Mouse (Mus musculus) embryo, embryonic 10.5 days (tissue): ENCODE measurements around the gene Slit3.

Source experiments
- DNase-seq: peaks from one replicate; pipeline ENCODE4 v3.0.0-alpha.2; 2015; ENCODE audit warnings: low spot score

Gene Slit3

DNA sequence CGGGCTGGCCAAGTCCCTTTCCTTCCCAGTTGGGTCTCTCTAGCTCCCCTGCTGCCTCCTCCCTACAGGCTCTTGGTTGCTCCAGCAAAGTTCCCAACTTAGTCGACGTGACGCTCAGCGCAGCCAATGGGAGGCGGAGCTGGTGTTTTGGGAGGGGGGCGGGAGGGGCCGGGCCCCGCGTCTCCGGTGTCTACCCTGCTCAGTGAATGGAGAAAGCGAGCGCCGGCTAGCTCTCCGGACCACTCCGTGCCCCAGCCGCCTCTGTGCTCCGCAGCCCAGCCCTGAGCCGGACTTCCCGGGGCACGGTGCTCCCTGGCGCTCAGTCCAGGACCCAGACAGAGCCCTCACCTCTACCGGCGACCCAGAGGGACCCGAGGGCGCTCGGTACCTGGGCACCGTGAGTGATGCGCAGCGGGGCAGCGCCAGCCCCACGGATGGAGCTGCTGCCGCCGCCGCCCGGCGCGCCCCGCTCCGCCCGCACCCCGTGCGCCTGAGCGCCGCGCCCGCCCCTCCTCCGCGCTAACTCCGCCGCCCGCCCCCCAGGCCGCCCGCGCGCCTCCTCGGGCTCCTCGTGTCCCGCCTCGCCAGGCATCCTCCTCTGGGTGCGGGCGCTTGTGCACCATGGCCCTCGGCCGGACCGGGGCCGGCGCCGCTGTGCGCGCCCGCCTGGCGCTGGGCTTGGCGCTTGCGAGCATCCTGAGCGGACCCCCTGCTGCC lies at the start of gene Slit3:
Gene Slit3 (plus strand): TSS at position 331 of the 717 bp plus-strand sequence.
- DNase-seq: peak; percentile 87

DNA sequence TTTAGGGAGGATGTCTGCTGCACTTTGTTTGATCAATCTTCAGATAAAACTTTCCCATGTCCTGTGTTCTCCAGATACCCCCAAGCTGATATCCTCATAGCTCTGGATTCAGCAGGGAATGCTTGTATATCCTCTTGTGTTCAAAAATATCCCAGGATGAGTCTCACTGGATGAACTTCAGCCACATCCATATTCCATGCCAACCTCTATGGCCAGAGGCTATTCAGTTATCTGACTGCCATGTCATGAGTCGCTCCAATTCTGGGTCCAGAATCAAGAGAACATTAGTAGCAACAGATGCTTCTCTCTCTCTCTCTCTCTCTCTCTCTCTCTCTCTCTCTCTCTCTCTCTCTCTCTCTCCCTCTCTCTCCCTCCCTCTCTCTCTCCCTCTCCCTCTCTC lies 49.6 kb upstream of the Slit3 start:
- DNase-seq: no peak

DNA sequence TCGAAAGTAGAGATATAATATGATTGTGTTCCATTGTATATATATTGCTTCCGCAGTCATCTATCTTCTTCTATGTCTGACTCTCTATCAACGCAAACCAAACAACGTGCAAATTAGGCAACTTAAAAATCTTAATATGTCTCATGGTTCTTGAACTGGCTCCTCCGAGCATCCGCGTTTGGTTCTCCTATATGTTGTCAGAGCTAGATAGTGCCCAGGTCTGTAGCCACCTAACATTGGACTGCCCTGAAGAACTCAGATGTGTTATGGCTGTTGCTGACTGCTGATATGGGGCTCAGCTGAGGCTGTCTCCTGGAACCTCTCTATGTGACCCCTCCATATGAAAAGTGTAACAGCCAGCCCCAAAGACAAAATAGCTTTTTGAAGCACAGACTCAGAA lies 45.6 kb upstream of the Slit3 start:
- DNase-seq: no peak

DNA sequence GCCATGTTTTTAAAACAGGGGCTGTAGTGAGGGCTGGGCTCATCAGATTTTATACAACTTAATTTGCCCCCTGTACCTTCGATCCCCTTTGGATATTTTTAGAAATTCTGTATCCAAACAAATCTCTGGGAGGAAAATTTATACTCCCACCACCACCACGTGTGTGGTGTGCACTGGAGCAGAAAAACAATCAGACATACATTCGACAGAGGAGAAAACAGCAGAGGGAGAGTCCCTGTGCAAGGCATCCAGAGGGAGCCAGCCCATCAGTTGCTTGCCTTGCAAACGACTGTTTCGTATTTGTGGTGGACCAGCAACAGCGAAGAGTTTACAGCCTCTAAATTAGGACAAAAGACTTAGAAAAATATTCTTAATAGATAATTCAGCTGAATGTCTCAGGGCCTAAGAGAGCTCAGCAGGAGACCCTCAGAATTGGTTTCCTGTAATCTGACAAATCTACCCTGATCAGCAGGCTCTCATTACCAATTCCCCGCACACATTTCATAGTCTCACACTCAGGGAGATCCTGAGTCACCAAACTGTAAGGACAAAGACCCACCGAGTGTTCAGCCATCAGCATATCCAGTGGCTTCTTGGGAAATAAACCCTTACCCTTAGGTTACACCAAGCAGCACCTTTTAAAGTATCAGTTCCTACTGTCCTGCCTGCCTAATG lies 40.4 kb upstream of the Slit3 start:
- no peak for DNase-seq

GRCm38 (mm10) chr11:35082297-35082696 lies 38.7 kb upstream of the Slit3 start:
- DNase-seq: no peak

DNA sequence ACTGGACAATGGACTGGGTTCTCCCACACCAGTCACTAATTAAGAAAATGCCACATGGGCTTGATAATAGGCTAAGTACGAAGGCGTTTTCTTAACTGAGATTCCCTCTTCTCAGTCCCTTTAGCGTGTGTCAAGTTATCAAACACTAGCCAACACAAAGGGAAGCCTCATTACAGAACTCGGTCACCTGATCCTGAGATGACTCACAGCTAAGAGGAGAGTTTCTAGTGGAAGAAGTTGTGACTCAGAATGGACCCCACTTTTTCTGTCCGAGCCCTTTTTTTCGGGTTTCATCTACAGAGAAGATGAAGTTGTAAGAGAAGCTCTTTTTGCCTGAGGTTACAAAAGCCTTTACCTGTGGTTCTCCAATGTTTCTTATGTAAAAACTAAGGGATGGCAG lies 38.0 kb upstream of the Slit3 start:
- no peak for DNase-seq

- DNase-seq: no peak
Measured at GRCm38 (mm10) chr11:35085351-35085750, 35.7 kb upstream of the Slit3 start.

DNA sequence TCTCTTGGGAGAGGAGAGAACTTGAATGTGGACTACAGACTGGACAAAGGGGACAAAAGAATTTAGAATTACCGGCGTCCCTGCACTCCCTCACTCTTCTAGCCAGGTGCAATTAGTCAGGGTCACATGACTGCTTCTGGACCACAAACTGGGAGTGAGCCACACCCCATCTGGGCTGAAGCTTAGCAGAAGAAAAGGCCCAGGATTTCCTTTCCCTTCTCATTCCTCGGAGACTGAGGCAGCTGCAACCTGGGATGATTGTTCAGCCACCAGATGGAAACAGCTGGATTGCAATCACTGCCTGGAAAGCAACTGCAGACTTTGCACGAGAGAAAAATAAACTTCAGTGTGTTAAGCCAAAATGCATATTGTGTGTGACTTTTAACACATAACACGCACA lies 35.0 kb upstream of the Slit3 start:
- no peak for DNase-seq

- no peak for DNase-seq
Measured at GRCm38 (mm10) chr11:35087454-35087853, 33.6 kb upstream of the Slit3 start.

- DNase-seq: no peak
Measured at GRCm38 (mm10) chr11:35088136-35088535, 32.9 kb upstream of the Slit3 start.

GRCm38 (mm10) chr11:35090629-35091335 lies 30.2 kb upstream of the Slit3 start:
- DNase-seq: no peak

DNA sequence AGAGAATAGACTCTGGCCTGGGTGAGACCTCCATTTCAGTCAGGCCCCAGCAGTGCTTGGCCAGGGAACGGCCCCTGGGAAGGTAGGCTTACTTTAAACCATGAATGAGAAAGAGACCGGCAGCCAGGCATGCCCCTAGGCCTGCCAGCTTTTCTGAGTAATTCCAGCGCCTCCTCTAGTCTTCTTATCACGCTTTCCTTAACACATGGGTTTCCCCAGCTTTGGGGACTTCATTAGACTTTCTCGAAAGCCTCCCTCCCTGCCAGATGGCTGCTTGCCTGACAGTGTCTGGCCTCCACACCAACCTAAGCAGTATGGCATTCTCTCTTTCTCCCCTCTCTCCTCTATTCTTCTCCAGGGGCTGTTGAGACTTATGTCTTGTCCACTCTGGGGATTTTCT lies 24.5 kb upstream of the Slit3 start:
- DNase-seq: no peak

DNA sequence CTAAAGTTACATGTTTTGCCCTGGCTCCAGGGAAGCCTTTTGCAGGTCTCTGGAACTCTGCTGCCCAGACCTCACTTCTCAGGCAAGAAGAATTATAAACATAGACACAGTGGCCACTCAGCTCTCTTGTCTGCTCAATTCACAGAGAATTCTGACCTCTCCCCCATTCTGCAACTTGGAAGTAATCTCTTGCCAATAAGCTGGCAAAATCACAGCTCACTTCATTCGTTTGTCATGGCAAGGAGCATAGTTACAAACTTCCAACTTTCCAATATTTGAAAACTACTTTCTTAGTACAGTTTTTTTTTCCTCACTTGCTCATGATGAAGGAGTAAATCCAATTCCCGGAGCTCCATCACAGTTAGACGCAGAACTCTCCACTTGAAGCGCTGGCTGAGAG lies 11.2 kb upstream of the Slit3 start:
- no peak for DNase-seq

DNA sequence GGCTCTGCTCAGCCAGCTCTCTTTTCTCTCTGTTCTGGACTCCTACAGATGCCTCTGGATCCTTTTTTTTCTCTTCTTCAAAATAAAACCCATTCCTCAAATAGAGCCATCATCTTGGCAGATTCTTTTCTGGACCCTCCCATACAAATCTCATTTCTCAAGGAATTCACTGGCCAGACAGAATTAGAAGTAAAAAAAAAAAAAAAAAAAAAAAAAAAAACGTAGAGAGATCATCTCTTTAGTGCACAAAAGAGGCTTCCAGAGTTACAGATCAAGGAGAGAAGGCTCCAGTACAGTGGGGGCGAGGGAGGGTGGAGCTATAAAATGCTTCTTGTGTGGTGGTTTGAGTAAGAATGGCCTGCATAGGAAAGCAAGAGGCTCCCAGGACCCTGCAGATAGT lies 10.2 kb upstream of the Slit3 start:
- no peak for DNase-seq

DNA sequence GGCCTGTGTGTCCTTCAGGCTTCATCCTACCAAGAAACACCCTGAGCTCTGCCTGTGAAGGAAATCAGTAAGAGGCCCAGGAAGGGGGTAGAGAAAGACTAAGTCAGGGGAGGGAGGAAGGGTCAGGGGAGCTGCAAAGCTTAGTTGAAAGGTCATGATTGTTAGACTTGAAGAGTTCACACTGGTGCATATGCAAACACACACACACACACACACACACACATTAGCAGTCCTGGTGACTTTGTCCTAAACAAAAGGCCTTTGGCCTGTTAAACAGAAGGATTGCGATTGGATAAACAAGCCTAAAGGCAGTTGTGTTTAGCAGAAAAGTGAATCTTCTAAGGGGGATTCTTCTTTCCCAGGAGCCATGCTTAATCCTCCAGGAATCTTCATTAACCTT lies 7.7 kb upstream of the Slit3 start:
- peak; percentile 49 for DNase-seq

DNA sequence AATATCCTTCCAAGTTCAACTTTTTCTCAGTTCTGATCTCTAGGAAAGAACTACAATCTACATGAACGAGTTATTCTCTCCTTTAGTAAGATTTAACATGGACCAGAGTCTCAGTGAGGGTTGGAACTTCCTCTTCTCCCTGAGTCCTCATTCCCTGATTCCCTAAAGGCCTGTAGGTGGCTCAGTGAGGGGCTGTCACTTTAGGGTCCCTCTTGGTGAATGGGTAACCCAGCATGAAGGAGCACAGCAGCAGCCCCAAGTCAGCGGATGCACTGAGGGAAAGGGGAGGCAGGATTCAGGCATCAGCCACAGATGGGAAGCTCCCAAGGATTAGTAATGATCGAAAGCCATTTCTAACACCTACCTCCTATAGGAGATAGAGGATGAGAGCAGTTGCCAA lies 4.6 kb upstream of the Slit3 start:
- DNase-seq: no peak

DNA sequence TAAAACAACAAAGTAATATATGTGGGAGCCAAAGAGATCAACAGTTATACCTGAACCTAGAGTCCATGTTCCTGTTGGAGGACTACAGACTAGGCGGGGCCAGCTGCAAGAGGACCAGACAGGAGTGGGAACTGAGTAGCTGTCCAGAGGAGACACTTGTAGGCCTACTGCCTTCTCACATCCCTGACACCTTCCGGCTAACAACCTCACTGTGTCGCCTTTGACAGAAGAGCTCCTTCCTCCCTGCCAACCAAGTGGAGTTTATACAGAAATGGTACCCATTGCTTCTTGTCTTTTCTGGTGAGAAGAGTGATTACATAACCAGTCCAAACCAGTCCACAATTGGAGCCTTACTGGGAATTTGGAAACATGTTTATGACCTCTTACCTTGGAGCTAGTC lies 3.2 kb upstream of the Slit3 start:
- no peak for DNase-seq

GRCm38 (mm10) chr11:35118731-35119130 lies 2.3 kb upstream of the Slit3 start:
- no peak for DNase-seq

DNA sequence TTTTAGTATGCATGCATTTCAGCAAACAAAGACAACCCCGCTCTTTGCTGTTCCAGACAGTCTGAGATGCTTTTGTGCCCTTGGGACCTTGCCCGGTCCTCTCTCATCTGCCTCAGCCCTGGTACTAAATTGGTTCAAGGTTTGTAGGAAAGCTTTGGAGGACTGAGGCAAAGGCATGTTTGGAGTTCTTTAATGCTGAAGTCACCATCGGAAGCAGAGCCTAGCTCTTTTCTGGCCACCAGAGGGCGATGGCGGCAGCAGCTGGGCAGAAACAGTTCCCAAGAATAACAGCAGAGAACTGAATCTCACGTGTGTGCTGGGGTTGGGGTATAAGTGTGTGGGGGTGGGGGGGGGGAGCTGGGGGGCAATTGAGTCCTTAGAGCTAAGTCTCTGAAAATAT lies 1.7 kb upstream of the Slit3 start:
- peak; percentile 85 for DNase-seq

DNA sequence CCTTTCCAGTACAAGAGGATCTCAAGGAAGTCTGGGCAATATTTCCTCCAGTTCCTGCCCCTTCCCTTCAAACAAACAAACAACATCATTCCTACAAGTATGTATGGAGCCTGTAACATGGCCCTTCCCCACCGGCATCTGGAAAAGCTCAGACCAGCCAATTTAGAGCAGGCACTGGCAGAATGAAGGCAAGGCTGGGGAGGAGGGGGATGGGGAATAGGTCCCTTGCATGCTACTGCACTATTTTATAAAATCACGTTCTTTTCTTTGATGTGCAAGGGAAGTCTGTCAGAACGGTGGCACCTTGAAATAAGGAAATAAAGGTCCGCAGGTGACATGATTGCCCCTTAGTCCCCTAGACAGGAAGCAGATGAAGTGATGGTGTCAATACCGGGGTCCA lies 948 bp upstream of the Slit3 start:
- DNase-seq: peak; percentile 63

- DNase-seq: peak; percentile 21
Measured at GRCm38 (mm10) chr11:35121611-35121959, 561 bp downstream of the Slit3 start.

DNA sequence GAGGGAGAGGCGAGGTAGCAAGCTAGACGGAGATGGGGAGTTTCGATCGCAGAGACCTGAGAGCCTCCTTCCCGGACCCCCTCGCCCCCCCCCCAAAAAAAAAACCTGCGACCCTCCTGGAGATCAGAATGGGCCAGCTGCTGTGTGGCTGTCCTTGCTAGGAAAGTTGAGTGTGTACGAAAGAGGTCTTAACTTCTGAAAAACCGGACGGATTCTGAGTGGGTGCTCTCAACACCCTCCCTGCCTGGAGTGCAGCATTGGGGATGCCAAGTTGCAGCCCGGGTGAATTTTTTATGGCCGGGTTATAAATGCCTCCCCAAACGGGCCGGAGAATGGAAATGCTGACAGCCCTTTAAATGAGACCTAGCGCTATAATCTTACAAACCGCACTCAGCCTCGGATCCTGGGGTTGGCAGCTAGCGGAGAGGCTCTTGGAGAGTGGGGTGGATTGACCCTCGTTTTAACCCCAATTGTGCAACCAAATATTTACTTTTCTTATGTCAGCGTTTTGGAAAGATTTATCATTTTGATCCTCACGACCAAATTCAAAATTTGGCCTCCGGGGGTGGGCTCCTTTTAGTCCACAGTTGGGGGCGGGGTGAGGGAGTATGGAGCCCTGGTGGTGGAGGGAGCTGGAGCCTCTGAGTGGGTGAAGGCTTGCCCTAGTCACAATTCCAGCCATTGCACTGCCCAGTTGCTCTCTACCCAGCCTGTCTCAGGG lies 1.2 kb downstream of the Slit3 start:
- DNase-seq: peak; percentile 54
